Mouse (Mus musculus): ENCODE measurements around the gene Pdgfb. TPM values are rescaled to one million over a fixed set of nuclear protein-coding genes. Genes with fewer than 3 reads are reported as not detected.

The Pdgfb gene
- polyA plus RNA-seq, 1 experiment, result 0.08 TPM

- H3K27me3 ChIP-seq (ENCODE audit: control insufficient read depth), result peaks cover 7% of the 10 kb centered on the region; the same call in 1 of the 2 replicates
- TF ChIP-seq GATA1 (IDR thresholded peaks at IDR 0.05; ENCODE audit: low read length) (no peak), TAL1 (IDR thresholded peaks at IDR 0.05; ENCODE audit: low read length) (no peak)
- peaks cover 4% of the 10 kb centered on the region for H3K9me3 ChIP-seq (ENCODE audit: control insufficient read depth, low read length)
- H3K4me3 ChIP-seq (replicated peaks), result no peak overlapping the region
- H3K4me1 ChIP-seq (ENCODE audit: control insufficient read depth), result no peaks in the 10 kb centered on the region
- no peaks in the 10 kb centered on the region for H3K36me3 ChIP-seq (ENCODE audit: control insufficient read depth)
These were observed 11.3 kb upstream of the Pdgfb start for GRCm38 (mm10) chr15:80026061-80026460.

GRCm38 (mm10) chr15:80025615-80026014, 10.8 kb upstream of the Pdgfb start:
- H3K27me3 ChIP-seq (ENCODE audit: control insufficient read depth), result peaks cover 8% of the 10 kb centered on the region; the same call in 1 of the 2 replicates
- no peak overlapping the region for H3K4me3 ChIP-seq (replicated peaks)
- no peaks in the 10 kb centered on the region for H3K36me3 ChIP-seq (ENCODE audit: control insufficient read depth)
- H3K9me3 ChIP-seq (ENCODE audit: control insufficient read depth, low read length), result no peaks in the 10 kb centered on the region
- H3K4me1 ChIP-seq (ENCODE audit: control insufficient read depth), result no peaks in the 10 kb centered on the region
- TF ChIP-seq GATA1 (IDR thresholded peaks at IDR 0.05; ENCODE audit: low read length) (no peak), TAL1 (IDR thresholded peaks at IDR 0.05; ENCODE audit: low read length) (no peak)

DNA sequence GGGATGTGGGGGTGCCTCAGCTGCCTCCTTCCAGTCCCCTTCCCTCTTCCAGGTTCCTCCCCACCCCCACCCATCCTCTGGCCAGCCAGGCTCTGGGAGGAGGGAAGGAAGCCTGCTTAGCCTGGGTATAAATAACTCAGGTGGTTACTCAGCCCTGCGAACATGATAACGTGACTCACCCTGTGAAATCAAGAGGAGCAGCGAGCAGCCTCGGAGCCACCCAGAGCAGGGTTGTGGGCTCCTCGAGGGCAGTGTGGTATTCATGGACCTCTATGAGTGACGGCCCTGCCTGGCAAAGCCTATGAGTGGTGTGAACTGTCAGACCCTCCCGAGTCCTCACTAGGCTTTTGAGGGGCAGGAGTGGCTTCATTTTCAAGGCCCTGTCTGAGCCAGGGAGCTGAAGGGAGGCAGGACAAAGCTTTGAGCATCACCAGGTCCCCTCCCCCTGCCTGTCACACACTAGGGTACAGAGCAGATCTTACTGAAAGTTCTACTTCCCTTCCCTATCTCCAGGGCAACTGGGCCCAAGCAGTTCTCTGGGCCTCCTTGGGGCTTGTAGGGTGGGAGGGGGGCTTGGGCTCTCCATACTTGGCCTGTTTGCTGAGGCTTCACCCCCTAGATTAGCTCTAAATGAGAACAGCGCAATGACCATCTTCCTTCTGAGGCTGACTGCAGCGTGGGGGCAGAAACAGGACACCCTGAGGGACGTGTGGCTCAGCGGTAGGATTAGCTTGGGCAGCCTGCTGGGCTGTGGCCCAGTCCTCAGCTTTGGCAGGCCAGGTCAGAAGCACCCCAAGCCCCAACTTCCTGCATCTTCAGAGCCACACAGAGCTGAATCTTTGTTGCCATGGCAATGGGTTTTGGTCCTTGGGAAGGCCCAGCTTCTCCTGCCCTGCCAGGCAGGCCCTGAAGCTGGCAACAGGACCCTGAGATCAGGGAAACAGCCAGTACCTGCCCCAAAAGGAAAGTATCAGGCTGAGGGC, 9.8 kb upstream of the Pdgfb start:
- no peak for TF ChIP-seq GATA1 (IDR thresholded peaks at IDR 0.05; ENCODE audit: low read length)
- no peak for TF ChIP-seq TAL1 (IDR thresholded peaks at IDR 0.05; ENCODE audit: low read length)
- H3K4me1 ChIP-seq (ENCODE audit: control insufficient read depth), result no peaks in the 10 kb centered on the region
- H3K9me3 ChIP-seq (ENCODE audit: control insufficient read depth, low read length), result no peaks in the 10 kb centered on the region
- H3K36me3 ChIP-seq (ENCODE audit: control insufficient read depth), result no peaks in the 10 kb centered on the region
- H3K4me3 ChIP-seq (replicated peaks), result no peak overlapping the region
- H3K27me3 ChIP-seq (ENCODE audit: control insufficient read depth), result peaks cover 16% of the 10 kb centered on the region; the same call in 1 of the 2 replicates

- Histone ChIP-seq H3K9me3 (ENCODE audit: control insufficient read depth, low read length) (no peaks in the 10 kb centered on the region), H3K36me3 (ENCODE audit: control insufficient read depth) (no peaks in the 10 kb centered on the region), H3K4me3 (replicated peaks) (no peak overlapping the region), H3K27me3 (ENCODE audit: control insufficient read depth) (peaks cover 24% of the 10 kb centered on the region), H3K4me1 (ENCODE audit: control insufficient read depth) (peaks cover 15% of the 10 kb centered on the region)
- TF ChIP-seq TAL1 (IDR thresholded peaks at IDR 0.05; ENCODE audit: low read length) (no peak), GATA1 (IDR thresholded peaks at IDR 0.05; ENCODE audit: low read length) (no peak)
These were observed 5.7 kb upstream of the Pdgfb start for GRCm38 (mm10) chr15:80020516-80020915.

DNA sequence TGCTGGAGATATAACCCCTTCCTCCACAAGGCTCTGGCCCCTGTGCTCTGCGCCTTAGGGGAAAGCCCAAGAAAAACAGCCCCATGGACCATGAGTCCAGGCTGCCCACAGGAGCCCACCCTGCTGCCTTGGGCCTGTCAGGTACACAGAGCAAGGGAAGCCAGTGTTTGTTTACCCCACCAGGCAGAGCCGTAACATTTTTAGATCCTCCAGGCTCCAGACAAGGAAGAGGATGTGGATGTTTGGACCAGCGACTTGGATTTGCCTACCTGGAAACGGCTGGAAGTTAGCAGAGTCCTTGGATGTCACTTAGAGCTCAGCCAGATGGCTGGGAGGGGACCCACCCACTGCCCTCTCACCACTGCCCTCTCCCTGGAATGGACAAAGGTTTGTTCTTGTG, 4.8 kb upstream of the Pdgfb start:
- peaks cover 22% of the 10 kb centered on the region for H3K4me1 ChIP-seq (ENCODE audit: control insufficient read depth)

DNA sequence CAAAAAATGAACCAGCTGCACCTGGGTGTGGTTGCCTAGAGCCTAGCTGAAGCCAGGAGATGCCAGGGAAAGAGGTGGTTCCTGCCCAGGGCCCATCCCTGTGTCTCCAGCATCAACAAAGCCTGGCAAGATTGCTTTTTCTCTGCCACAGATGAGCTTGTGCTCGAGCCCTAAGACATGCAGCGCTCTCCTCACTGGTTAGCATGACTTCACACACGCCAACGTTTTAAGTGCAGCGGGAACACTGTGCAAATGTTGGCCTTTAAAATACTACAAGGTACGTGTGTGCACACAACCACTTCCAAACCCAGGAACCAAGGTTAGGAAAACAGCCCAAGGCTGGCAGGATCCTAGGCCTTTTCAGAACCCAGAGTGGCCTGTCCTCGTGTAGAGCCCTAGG, 4.4 kb upstream of the Pdgfb start:
- H3K9me3 ChIP-seq (ENCODE audit: control insufficient read depth, low read length), result no peaks in the 10 kb centered on the region
- H3K36me3 ChIP-seq (ENCODE audit: control insufficient read depth), result no peaks in the 10 kb centered on the region
- H3K4me3 ChIP-seq (replicated peaks), result no peak overlapping the region
- no peak for TF ChIP-seq GATA1 (IDR thresholded peaks at IDR 0.05; ENCODE audit: low read length)
- no peak for TF ChIP-seq TAL1 (IDR thresholded peaks at IDR 0.05; ENCODE audit: low read length)
- peaks cover 34% of the 10 kb centered on the region for H3K27me3 ChIP-seq (ENCODE audit: control insufficient read depth)
- peaks cover 22% of the 10 kb centered on the region for H3K4me1 ChIP-seq (ENCODE audit: control insufficient read depth)

More for the DNA sequence above, 4.8 kb upstream of the Pdgfb start:
- TF ChIP-seq GATA1 (IDR thresholded peaks at IDR 0.05; ENCODE audit: low read length) (no peak), TAL1 (IDR thresholded peaks at IDR 0.05; ENCODE audit: low read length) (no peak)
- Histone ChIP-seq H3K36me3 (ENCODE audit: control insufficient read depth) (no peaks in the 10 kb centered on the region), H3K4me3 (replicated peaks) (no peak overlapping the region), H3K9me3 (ENCODE audit: control insufficient read depth, low read length) (no peaks in the 10 kb centered on the region), H3K27me3 (ENCODE audit: control insufficient read depth) (peaks cover 30% of the 10 kb centered on the region)

GRCm38 (mm10) chr15:80016563-80017301, 2.0 kb upstream of the Pdgfb start:
- Histone ChIP-seq H3K4me3 (replicated peaks) (no peak overlapping the region), H3K36me3 (ENCODE audit: control insufficient read depth) (no peaks in the 10 kb centered on the region), H3K27me3 (ENCODE audit: control insufficient read depth) (peaks cover 57% of the 10 kb centered on the region), H3K4me1 (ENCODE audit: control insufficient read depth) (peaks cover 24% of the 10 kb centered on the region), H3K9me3 (ENCODE audit: control insufficient read depth, low read length) (peaks cover 2% of the 10 kb centered on the region; the same call in 1 of the 2 replicates)
- TF ChIP-seq TAL1 (IDR thresholded peaks at IDR 0.05; ENCODE audit: low read length) (no peak), GATA1 (IDR thresholded peaks at IDR 0.05; ENCODE audit: low read length) (no peak)

DNA sequence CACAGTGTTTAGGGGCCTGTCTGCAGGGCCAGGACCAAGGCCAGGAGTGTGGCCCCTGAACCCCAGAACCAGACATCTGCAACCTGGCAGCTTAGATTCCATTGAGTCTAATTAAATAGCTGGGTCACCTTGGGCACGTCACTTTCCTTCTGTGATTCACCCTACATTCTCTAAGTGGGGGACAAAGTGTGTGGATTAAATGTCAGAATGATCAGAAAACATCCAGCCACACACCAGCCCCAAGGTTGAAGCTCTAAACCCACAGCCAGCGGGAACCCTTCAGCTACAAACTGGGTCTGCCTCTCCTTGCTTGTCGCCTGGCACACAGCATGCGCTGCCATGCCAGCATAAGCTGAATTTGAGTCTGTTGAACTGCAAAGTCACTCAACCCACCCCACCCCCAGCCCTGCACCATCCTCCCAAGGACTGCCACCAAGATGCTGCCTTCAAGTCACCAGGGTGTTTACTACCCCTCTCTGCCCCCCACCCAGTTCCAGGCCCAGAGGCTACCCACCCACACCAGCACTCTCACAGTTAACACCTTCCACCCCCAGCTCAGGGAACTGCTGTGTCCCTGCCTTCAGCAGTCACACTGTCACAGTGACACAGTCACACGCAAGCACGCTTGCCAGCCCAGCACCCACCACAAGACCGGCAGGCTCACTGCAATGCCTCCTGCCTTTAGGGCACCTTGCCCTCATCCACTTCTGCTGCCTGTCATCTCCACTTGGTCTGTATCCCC, 605 bp upstream of the Pdgfb start:
- Histone ChIP-seq H3K9me3 (ENCODE audit: control insufficient read depth, low read length) (peaks cover 2% of the 10 kb centered on the region; the same call in 1 of the 2 replicates), H3K4me3 (replicated peaks) (no peak overlapping the region), H3K36me3 (ENCODE audit: control insufficient read depth) (no peaks in the 10 kb centered on the region), H3K4me1 (ENCODE audit: control insufficient read depth) (peaks cover 24% of the 10 kb centered on the region), H3K27me3 (ENCODE audit: control insufficient read depth) (peaks cover 65% of the 10 kb centered on the region)
- TF ChIP-seq TAL1 (IDR thresholded peaks at IDR 0.05; ENCODE audit: low read length) (no peak), GATA1 (IDR thresholded peaks at IDR 0.05; ENCODE audit: low read length) (no peak)

Measured in erythroblast, embryonic 14.5 days (primary cell).